Mouse (Mus musculus) kidney, adult 2 months (tissue): ENCODE measurements around the gene Irak2.

Source experiments
- CTCF ChIP-seq: fragments of 200-500 bp; conservative IDR thresholded peaks from 2 replicates; pipeline ENCODE4 v1.5.1; 2011; ENCODE audit warnings: low read depth, mild to moderate bottlenecking, control low read depth, low read length, moderate library complexity, mixed read lengths; ENCODE audit not compliant: insufficient read depth, insufficient read length
- POLR2A ChIP-seq: fragments of 200-500 bp; IDR thresholded peaks from one replicate; pipeline ENCODE4 v1.6.1; 2011; ENCODE audit warnings: low read depth, low read length, control low read depth

DNA sequence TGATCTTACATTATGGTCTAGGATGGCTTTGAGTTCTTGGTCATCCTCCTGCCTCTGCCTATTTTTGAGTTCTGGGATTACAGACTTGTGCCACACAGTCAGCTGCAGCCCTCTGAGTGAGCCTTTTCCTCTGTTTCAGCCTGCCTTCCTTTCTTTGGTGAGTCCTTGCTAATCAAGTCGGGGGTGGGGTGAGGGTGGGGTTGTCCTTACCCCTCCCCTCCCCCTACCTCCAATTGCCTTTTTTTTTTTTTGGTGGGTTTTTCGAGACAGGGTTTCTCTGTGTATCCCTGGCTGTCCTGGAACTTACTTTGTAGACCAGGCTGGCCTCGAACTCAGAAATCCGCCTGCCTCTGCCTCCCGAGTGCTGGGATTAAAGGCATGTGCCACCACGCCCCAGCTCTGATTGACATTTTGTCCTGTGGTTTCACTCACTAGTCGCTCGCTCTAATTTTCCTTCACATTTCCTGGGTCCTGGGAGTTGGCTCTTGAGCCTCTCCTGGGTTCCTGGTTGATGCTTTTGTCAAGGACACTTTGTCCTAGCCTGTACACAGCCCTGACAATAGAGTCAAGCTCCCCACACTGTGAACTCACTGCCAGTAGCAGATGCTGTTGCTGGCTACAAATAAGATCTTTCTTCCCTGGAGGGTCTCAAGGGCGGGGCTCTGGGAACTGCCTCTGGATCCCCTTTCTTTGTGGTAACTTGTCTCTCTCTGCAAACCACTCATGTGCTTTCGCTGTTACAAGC lies 45.0 kb downstream of the Irak2 start:
- TF ChIP-seq CTCF (no peak), POLR2A (no peak)
